ENCODE assay signal across 8 mouse cellular contexts in the genomic region with DNA sequence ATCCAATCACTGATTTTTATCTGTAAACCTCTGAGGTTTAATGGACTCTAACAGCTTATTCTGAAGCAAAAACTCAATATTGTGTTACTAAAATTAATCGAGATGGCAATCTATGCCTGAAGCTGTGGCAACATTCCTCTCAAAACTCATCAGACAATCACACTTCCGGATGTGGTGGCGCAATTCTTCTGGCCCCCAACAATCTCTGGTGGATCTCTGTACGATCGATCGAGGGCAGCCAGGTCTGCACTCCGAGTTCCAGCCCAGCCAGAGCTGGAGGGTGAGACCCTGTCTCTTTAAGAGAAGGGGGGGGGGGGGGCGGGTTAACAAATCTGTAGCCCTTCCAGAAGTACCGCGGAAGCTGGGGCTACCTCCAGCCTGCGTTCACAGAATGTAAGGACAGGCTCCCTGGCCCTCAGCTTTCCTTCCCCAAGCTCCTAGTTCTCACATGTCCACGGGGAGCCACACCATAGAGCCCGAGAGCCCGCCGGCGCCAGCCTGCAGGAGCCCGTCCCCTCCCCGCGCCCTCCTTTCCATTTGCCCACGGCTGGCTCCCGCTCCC. TPM values are rescaled to one million over a fixed set of nuclear protein-coding genes. Genes with fewer than 3 reads are reported as not detected.
A peak's percentile ranks its signal among the peaks of the same experiment; 100 is the strongest.
DNase-seq lines count a peak whose midpoint lies in the region; ATAC-seq and TF ChIP-seq lines count a peak whose summit lies in the region.

No protein-coding gene starts in this region.

- 2% methylated on average over 21 of the region's 21 CpGs for WGBS in heart, embryonic 15.5 days
- WGBS in hindbrain, embryonic 11.5 days = 2% methylated on average over 17 of the region's 21 CpGs

- peak; percentile 72 for ATAC-seq in heart, embryonic 15.5 days (replicated peaks; ENCODE audit: insufficient number of reproducible peaks, insufficient read depth, low FRiP score, low read depth)
- peak; percentile 84 for ATAC-seq in hindbrain, embryonic 11.5 days (ENCODE audit: low FRiP score)
- ATAC-seq in megakaryocyte-erythroid progenitor cell, adult 5-6 weeks (replicated peaks; ENCODE audit: low FRiP score, low TSS enrichment, poor library complexity, severe bottlenecking) = 0 out of 2 replicates have a peak, but pooled peaks have one; percentile 5

- no peak for DNase-seq in heart, adult 9 months (ENCODE audit: low spot score in 2 of 2)
- no peak for DNase-seq in hindbrain, embryonic 11.5 days (ENCODE audit: low spot score)
- DNase-seq in cerebellum, adult 11-12 months = no peak
- no peak for DNase-seq in cerebellum, adult 11 months
- no peak for DNase-seq in kidney, adult 18-20 months

- peak overlapping the region; percentile 68 for H3K4me3 ChIP-seq in heart, embryonic 15.5 days
- H3K4me3 ChIP-seq in bone marrow macrophage, adult 2 months (ENCODE audit: insufficient read depth, low read length) = peak overlapping the region; percentile 90
- peak overlapping the region; percentile 83 for H3K4me3 ChIP-seq in hindbrain, embryonic 11.5 days (ENCODE audit: low read depth, low read length)

- no peaks in the 10 kb centered on the region for H3K9me3 ChIP-seq in heart, embryonic 15.5 days (replicated peaks)
- peaks cover 3% of the 10 kb centered on the region; the same call in 1 of the 2 replicates for H3K9me3 ChIP-seq in hindbrain, embryonic 11.5 days (ENCODE audit: control insufficient read depth, low read length)

- peak overlapping the region; percentile 55 for H3K27ac ChIP-seq in heart, embryonic 15.5 days
- H3K27ac ChIP-seq in bone marrow macrophage, adult 2 months (ENCODE audit: insufficient read depth, low read depth, low read length) = peak overlapping the region; percentile 37
- H3K27ac ChIP-seq in hindbrain, embryonic 11.5 days (ENCODE audit: low read depth, low read length) = peak overlapping the region; percentile 30

- peak overlapping the region; percentile 56 for H3K9ac ChIP-seq in heart, embryonic 15.5 days
- H3K9ac ChIP-seq in hindbrain, embryonic 11.5 days (ENCODE audit: low read depth, low read length) = peak overlapping the region; percentile 45

- TF ChIP-seq POLR2A in bone marrow macrophage, adult 2 months (IDR thresholded peaks at IDR 0.05; ENCODE audit: borderline replicate concordance, low read depth, low read length) = no peak

- H3K4me1 ChIP-seq in heart, embryonic 15.5 days (replicated peaks) = peaks cover 15% of the 10 kb centered on the region
- H3K4me1 ChIP-seq in bone marrow macrophage, adult 2 months (ENCODE audit: control insufficient read depth, insufficient read depth, low read length) = peaks cover 12% of the 10 kb centered on the region
- no peaks in the 10 kb centered on the region for H3K4me1 ChIP-seq in hindbrain, embryonic 11.5 days (replicated peaks; ENCODE audit: control insufficient read depth, insufficient read depth, low read length)

- no peak for TF ChIP-seq CTCF in bone marrow macrophage, adult 2 months (IDR thresholded peaks at IDR 0.05; ENCODE audit: low read depth, low read length)

- peak overlapping the region; percentile 62 for H3K4me2 ChIP-seq in heart, embryonic 15.5 days
- H3K4me2 ChIP-seq in hindbrain, embryonic 11.5 days (replicated peaks; ENCODE audit: low read depth, low read length) = peak overlapping the region; percentile 62

- peaks cover 25% of the 10 kb centered on the region for H3K36me3 ChIP-seq in heart, embryonic 15.5 days
- H3K36me3 ChIP-seq in hindbrain, embryonic 11.5 days (ENCODE audit: control insufficient read depth, insufficient read depth, low read length) = peaks cover 9% of the 10 kb centered on the region

- no peaks in the 10 kb centered on the region for H3K27me3 ChIP-seq in heart, embryonic 15.5 days
- no peaks in the 10 kb centered on the region for H3K27me3 ChIP-seq in hindbrain, embryonic 11.5 days (ENCODE audit: control insufficient read depth, insufficient read depth, low read length)

RNA-seq across cellular contexts. Expression of a gene that starts 0.5 kb away (rescaled TPM):
- 3.4 and 5.7 TPM in 2 replicates for polyA plus RNA-seq in heart, embryonic 15.5 days (2015; fragmentation: Nextera tagmentation; extraction: Ambion mirVana)
- 5.1 and 8.2 TPM in 2 replicates for polyA plus RNA-seq in bone marrow macrophage, adult 2 months (2012; ENCODE audit: insufficient read depth, insufficient read length, missing spikeins)
- polyA plus RNA-seq in hindbrain, embryonic 11.5 days (2014; fragmentation: Nextera tagmentation; extraction: Ambion mirVana) = 7.6 and 8.6 TPM in 2 replicates
- 11.8 and 12.1 TPM in 2 replicates for total RNA-seq in megakaryocyte-erythroid progenitor cell, adult 5-6 weeks (2014; fragmentation: Nextera tagmentation)
- total RNA-seq in megakaryocyte-erythroid progenitor cell, adult 5-6 weeks (2017) = 13.8 and 19.5 TPM in 2 replicates

RNA-seq across cellular contexts. Expression of a gene that starts 56.8 kb away (rescaled TPM):
- polyA plus RNA-seq in heart, embryonic 15.5 days (2015; fragmentation: Nextera tagmentation; extraction: Ambion mirVana) = 11.8 and 12.3 TPM in 2 replicates
- 9.1 and 11.1 TPM in 2 replicates for polyA plus RNA-seq in bone marrow macrophage, adult 2 months (2012; ENCODE audit: insufficient read depth, insufficient read length, missing spikeins)
- 47.1 and 47.2 TPM in 2 replicates for polyA plus RNA-seq in hindbrain, embryonic 11.5 days (2014; fragmentation: Nextera tagmentation; extraction: Ambion mirVana)
- 38.2 and 39.5 TPM in 2 replicates for total RNA-seq in megakaryocyte-erythroid progenitor cell, adult 5-6 weeks (2014; fragmentation: Nextera tagmentation)
- 46.8 and 50.5 TPM in 2 replicates for total RNA-seq in megakaryocyte-erythroid progenitor cell, adult 5-6 weeks (2017)

Comparison
In these comparisons a context has a peak if more than half of its experiments do, and no peak if none do; other contexts are left out.
1. ATAC-seq: peak in every context shown above with its lines; median percentile 84 in hindbrain, embryonic 11.5 days; 72 in heart, embryonic 15.5 days; 5 in megakaryocyte-erythroid progenitor cell, adult 5-6 weeks.